Mouse (Mus musculus) macrophage (primary cell): ENCODE measurements around the gene Ctbp2. TPM values are rescaled to one million over a fixed set of nuclear protein-coding genes. Genes with fewer than 3 reads are reported as not detected.

Experiments used
- H3K27ac ChIP-seq: fragments of 350-480 bp; formaldehyde crosslinking; 2 replicates; pipeline ENCODE4 v1.9.0; 2021
- H3K36me3 ChIP-seq: fragments of 350-480 bp; formaldehyde crosslinking; 2 replicates; pipeline ENCODE4 v1.9.0; 2021; ENCODE audit errors: inconsistent target
- H3K4me3 ChIP-seq: fragments of 350-480 bp; formaldehyde crosslinking; 2 replicates; pipeline ENCODE4 v1.9.0; 2021; ENCODE audit errors: inconsistent target
- H3K79me2 ChIP-seq: fragments of 350-480 bp; formaldehyde crosslinking; 2 replicates; pipeline ENCODE4 v1.9.0; 2021; ENCODE audit errors: inconsistent target
- WGBS: methylation state at CpG from one replicate; pipeline ENCODE4 v1.1.7; 2026; ENCODE audit warnings: inconsistent platforms; ENCODE audit not compliant: missing documents; 5-methylcytosine and 5-hydroxymethylcytosine counted together
- polyA plus RNA-seq: library from polyadenylated mRNA; stranded (reverse); fragments of 250-400 nt; gene quantifications from 3 replicates; pipeline ENCODE4 v1.2.4, GENCODE M21; 2018; ENCODE audit warnings: inconsistent platforms

Ctbp2 gene
- polyA plus RNA-seq, 1 experiment from 2014 or later, result 34.1 TPM

- Histone ChIP-seq H3K4me3 (no peak overlapping the region), H3K79me2 (peaks cover 99% of the 10 kb centered on the region), H3K27ac (no peak overlapping the region), H3K36me3 (no peaks in the 10 kb centered on the region)
- 84% methylated on average over 8 of the region's 8 CpGs for WGBS
Observed at GRCm38 (mm10) chr7:133029496-133030047, 94.6 kb downstream of the Ctbp2 start.

- Histone ChIP-seq H3K27ac (no peak overlapping the region), H3K79me2 (peaks cover 99% of the 10 kb centered on the region), H3K4me3 (no peak overlapping the region), H3K36me3 (no peaks in the 10 kb centered on the region)
- 78% methylated on average over 8 of the region's 8 CpGs for WGBS
Observed at GRCm38 (mm10) chr7:133029004-133029403, 95.2 kb downstream of the Ctbp2 start.

- WGBS, result 96% methylated on average over 4 of the region's 4 CpGs
- H3K27ac ChIP-seq, result no peak overlapping the region
- H3K4me3 ChIP-seq, result no peak overlapping the region
- H3K79me2 ChIP-seq, result peaks cover 100% of the 10 kb centered on the region
- H3K36me3 ChIP-seq, result no peaks in the 10 kb centered on the region
Observed at GRCm38 (mm10) chr7:133027930-133028329, 96.2 kb downstream of the Ctbp2 start.

GRCm38 (mm10) chr7:133024694-133025093 lies 99.5 kb downstream of the Ctbp2 start:
- H3K36me3 ChIP-seq, result no peaks in the 10 kb centered on the region
- WGBS, result 76% methylated on average over 1 of the region's 1 CpGs
- H3K79me2 ChIP-seq, result peaks cover 100% of the 10 kb centered on the region
- no peak overlapping the region for H3K27ac ChIP-seq
- no peak overlapping the region for H3K4me3 ChIP-seq

GRCm38 (mm10) chr7:133019481-133020020 lies 104.6 kb downstream of the Ctbp2 start:
- Histone ChIP-seq H3K27ac (no peak overlapping the region), H3K36me3 (no peaks in the 10 kb centered on the region; the same call in 1 of the 2 replicates), H3K79me2 (peaks cover 99% of the 10 kb centered on the region), H3K4me3 (no peak overlapping the region)
- 74% methylated on average over 6 of the region's 6 CpGs for WGBS

GRCm38 (mm10) chr7:133018961-133019360 lies 105.2 kb downstream of the Ctbp2 start:
- peaks cover 99% of the 10 kb centered on the region for H3K79me2 ChIP-seq
- no peaks in the 10 kb centered on the region; the same call in 1 of the 2 replicates for H3K36me3 ChIP-seq
- 91% methylated on average over 7 of the region's 7 CpGs for WGBS
- H3K4me3 ChIP-seq, result no peak overlapping the region
- H3K27ac ChIP-seq, result no peak overlapping the region

GRCm38 (mm10) chr7:133015416-133016070 lies 108.6 kb downstream of the Ctbp2 start:
- no peak overlapping the region for H3K4me3 ChIP-seq
- H3K36me3 ChIP-seq, result peaks cover 5% of the 10 kb centered on the region
- 85% methylated on average over 7 of the region's 7 CpGs for WGBS
- no peak overlapping the region for H3K27ac ChIP-seq
- H3K79me2 ChIP-seq, result peaks cover 98% of the 10 kb centered on the region

GRCm38 (mm10) chr7:133014631-133015030 lies 109.5 kb downstream of the Ctbp2 start:
- H3K79me2 ChIP-seq, result peaks cover 98% of the 10 kb centered on the region
- H3K27ac ChIP-seq, result no peak overlapping the region
- H3K4me3 ChIP-seq, result no peak overlapping the region
- WGBS, result 94% methylated on average over 14 of the region's 14 CpGs
- H3K36me3 ChIP-seq, result peaks cover 8% of the 10 kb centered on the region

- no peak overlapping the region for H3K4me3 ChIP-seq
- WGBS, result 96% methylated on average over 10 of the region's 10 CpGs
- H3K27ac ChIP-seq, result no peak overlapping the region
- peaks cover 98% of the 10 kb centered on the region for H3K79me2 ChIP-seq
- H3K36me3 ChIP-seq, result peaks cover 9% of the 10 kb centered on the region
Observed at GRCm38 (mm10) chr7:133013923-133014322, 110.2 kb downstream of the Ctbp2 start.

GRCm38 (mm10) chr7:133012637-133013366 lies 111.4 kb downstream of the Ctbp2 start:
- 89% methylated on average over 14 of the region's 14 CpGs for WGBS
- Histone ChIP-seq H3K27ac (no peak overlapping the region), H3K4me3 (no peak overlapping the region), H3K79me2 (peaks cover 98% of the 10 kb centered on the region), H3K36me3 (peaks cover 9% of the 10 kb centered on the region)

GRCm38 (mm10) chr7:133011611-133012010 lies 112.5 kb downstream of the Ctbp2 start:
- H3K79me2 ChIP-seq, result peaks cover 98% of the 10 kb centered on the region
- no peak overlapping the region for H3K4me3 ChIP-seq
- no peak overlapping the region for H3K27ac ChIP-seq
- 89% methylated on average over 4 of the region's 4 CpGs for WGBS
- peaks cover 9% of the 10 kb centered on the region for H3K36me3 ChIP-seq

- 92% methylated on average over 5 of the region's 5 CpGs for WGBS
- Histone ChIP-seq H3K27ac (no peak overlapping the region), H3K36me3 (peaks cover 9% of the 10 kb centered on the region), H3K4me3 (no peak overlapping the region), H3K79me2 (peaks cover 98% of the 10 kb centered on the region)
Observed at GRCm38 (mm10) chr7:133011191-133011590, 113.0 kb downstream of the Ctbp2 start.

GRCm38 (mm10) chr7:133010477-133010876 lies 113.7 kb downstream of the Ctbp2 start:
- H3K79me2 ChIP-seq, result peaks cover 98% of the 10 kb centered on the region
- no peak overlapping the region for H3K27ac ChIP-seq
- WGBS, result 96% methylated on average over 3 of the region's 3 CpGs
- H3K4me3 ChIP-seq, result no peak overlapping the region
- H3K36me3 ChIP-seq, result peaks cover 9% of the 10 kb centered on the region

GRCm38 (mm10) chr7:133009676-133010075 lies 114.5 kb downstream of the Ctbp2 start:
- peaks cover 98% of the 10 kb centered on the region for H3K79me2 ChIP-seq
- H3K4me3 ChIP-seq, result no peak overlapping the region
- H3K36me3 ChIP-seq, result peaks cover 9% of the 10 kb centered on the region
- 93% methylated on average over 7 of the region's 8 CpGs for WGBS
- H3K27ac ChIP-seq, result no peak overlapping the region

- Histone ChIP-seq H3K4me3 (no peak overlapping the region), H3K36me3 (peaks cover 9% of the 10 kb centered on the region), H3K79me2 (peaks cover 93% of the 10 kb centered on the region), H3K27ac (no peak overlapping the region)
- 98% methylated on average over 4 of the region's 4 CpGs for WGBS
Observed at GRCm38 (mm10) chr7:133008663-133009062, 115.5 kb downstream of the Ctbp2 start.
